8 mouse cellular contexts compared by ENCODE assay signal in the genomic region with DNA sequence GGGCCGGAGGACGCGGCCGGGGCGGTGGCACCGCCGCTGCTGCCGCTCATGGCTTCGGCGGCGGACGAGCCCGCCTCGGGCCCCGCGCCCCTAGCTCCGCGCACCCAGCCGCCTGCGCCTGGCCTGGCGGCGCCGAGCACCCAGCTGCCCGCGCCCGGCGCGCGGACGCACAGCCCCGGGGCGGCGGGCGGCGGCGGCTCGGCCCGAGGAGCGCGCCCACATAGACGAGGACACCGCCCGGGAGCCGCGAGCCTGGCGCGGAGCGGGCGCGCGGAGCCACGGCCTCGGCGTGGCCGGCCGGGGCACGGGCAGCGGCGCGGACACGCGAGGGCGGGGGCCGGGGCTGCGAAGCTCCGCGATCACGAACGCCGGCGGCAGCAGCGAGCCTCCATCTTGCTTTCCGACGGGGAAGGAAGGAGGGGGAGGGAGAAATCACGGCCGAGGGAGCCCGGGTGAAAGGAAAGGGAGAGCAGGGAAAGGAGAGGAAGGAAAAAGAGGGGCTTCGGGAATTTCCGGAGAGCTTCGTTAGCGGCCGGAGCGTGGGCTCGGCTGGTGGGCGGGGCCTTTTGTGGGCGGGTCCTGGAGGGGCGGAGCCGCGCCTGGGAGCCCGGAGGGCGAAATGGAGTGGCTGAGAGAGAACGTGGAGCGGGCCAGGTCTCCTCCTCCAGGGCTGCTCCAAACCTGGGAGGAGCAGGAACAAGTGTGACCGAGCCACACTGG. TPM values are rescaled to one million over a fixed set of nuclear protein-coding genes. Genes with fewer than 3 reads are reported as not detected.
DNase-seq lines count a peak whose midpoint lies in the region; ATAC-seq lines count a peak whose summit lies in the region.

A gene (minus strand): TSS at position 402 of the 720 bp plus-strand sequence.

- peak; percentile 87 for DNase-seq in CD4-positive, CD25-positive, alpha-beta regulatory T cell, adult 2 months (ENCODE audit: low read depth, low spot score)
- peak; percentile 78 for DNase-seq in c-Kit-positive CD71-negative TER-119-negative erythroid progenitor cells, embryonic 14.5 days (ENCODE audit: low read depth)
- peak; percentile 97 for DNase-seq in forebrain, embryonic 14.5 days (ENCODE audit: low spot score)
- peak; percentile 98 for DNase-seq in heart, postnatal 10 days
- peak; percentile 98 to 99 for DNase-seq in kidney, postnatal 4 days
- DNase-seq in neural tube, embryonic 11.5 days (ENCODE audit: low spot score): peak; percentile 97

- under 1% methylated on average over 80 of the region's 94 CpGs for WGBS in forebrain, embryonic 14.5 days
- WGBS in liver, embryonic 15.5 days (ENCODE audit: insufficient replicate concordance): under 1% methylated on average over 85 of the region's 94 CpGs
- WGBS in neural tube, embryonic 11.5 days: under 1% methylated on average over 80 of the region's 94 CpGs
- under 1% methylated on average over 80 of the region's 94 CpGs for WGBS in stomach, embryonic 16.5 days

- peak within 1 kb of the TSS; percentile 99 for H3K27ac ChIP-seq in forebrain, embryonic 14.5 days (ENCODE audit: low read depth, low read length)
- peak within 1 kb of the TSS; percentile 70 for H3K27ac ChIP-seq in liver, embryonic 15.5 days (replicated peaks)
- H3K27ac ChIP-seq in neural tube, embryonic 11.5 days (ENCODE audit: low read depth, low read length): peak within 1 kb of the TSS; percentile 98
- peak within 1 kb of the TSS; percentile 97 for H3K27ac ChIP-seq in stomach, embryonic 16.5 days (ENCODE audit: low read length)

- peak; percentile 94 for ATAC-seq in forebrain, embryonic 14.5 days
- ATAC-seq in liver, embryonic 15.5 days (ENCODE audit: insufficient read depth): peak; percentile 84
- ATAC-seq in neural tube, embryonic 11.5 days (ENCODE audit: insufficient read depth, low FRiP score, low TSS enrichment): peak; percentile 92
- peak; percentile 98 for ATAC-seq in stomach, embryonic 16.5 days (ENCODE audit: insufficient read depth, low FRiP score)

- no peaks in the 10 kb centered on the region for H3K9me3 ChIP-seq in forebrain, embryonic 14.5 days (replicated peaks; ENCODE audit: control insufficient read depth, low read length)
- no peaks in the 10 kb centered on the region for H3K9me3 ChIP-seq in liver, embryonic 15.5 days (replicated peaks)
- H3K9me3 ChIP-seq in neural tube, embryonic 11.5 days (ENCODE audit: control insufficient read depth, low read length): no peaks in the 10 kb centered on the region
- H3K9me3 ChIP-seq in stomach, embryonic 16.5 days (replicated peaks; ENCODE audit: control insufficient read depth, low read length): no peaks in the 10 kb centered on the region

- peak within 1 kb of the TSS; percentile 90 for H3K4me2 ChIP-seq in forebrain, embryonic 14.5 days (ENCODE audit: low read length)
- H3K4me2 ChIP-seq in liver, embryonic 15.5 days: peak within 1 kb of the TSS; percentile 74
- peak within 1 kb of the TSS; percentile 93 for H3K4me2 ChIP-seq in neural tube, embryonic 11.5 days (ENCODE audit: low read depth)
- H3K4me2 ChIP-seq in stomach, embryonic 16.5 days (ENCODE audit: low read depth, low read length): peak within 1 kb of the TSS; percentile 82

- H3K9ac ChIP-seq in forebrain, embryonic 14.5 days (ENCODE audit: low read length): peak within 1 kb of the TSS; percentile 99
- H3K9ac ChIP-seq in liver, embryonic 15.5 days: peak within 1 kb of the TSS; percentile 58
- peak within 1 kb of the TSS; percentile 97 for H3K9ac ChIP-seq in neural tube, embryonic 11.5 days (ENCODE audit: low read length)
- peak within 1 kb of the TSS; percentile 98 for H3K9ac ChIP-seq in stomach, embryonic 16.5 days (ENCODE audit: low read length)

- intact Hi-C loops in heart, postnatal 10 days (cut with DNase I): loop anchor here (1.0 to 10.0 kb wide), 5 partner anchors 42 to 241 kb away; no protein-coding TSS in a partner anchor

- no peaks in the 10 kb centered on the region for H3K36me3 ChIP-seq in forebrain, embryonic 14.5 days (ENCODE audit: control insufficient read depth, insufficient read depth, low read length)
- H3K36me3 ChIP-seq in liver, embryonic 15.5 days (replicated peaks): no peaks in the 10 kb centered on the region
- H3K36me3 ChIP-seq in neural tube, embryonic 11.5 days (ENCODE audit: control insufficient read depth, insufficient read depth, low read length): no peaks in the 10 kb centered on the region
- no peaks in the 10 kb centered on the region for H3K36me3 ChIP-seq in stomach, embryonic 16.5 days (ENCODE audit: control insufficient read depth, insufficient read depth, low read length)

- H3K4me1 ChIP-seq in forebrain, embryonic 14.5 days (ENCODE audit: control insufficient read depth, insufficient read depth, low read length): peaks cover 30% of the 10 kb centered on the region
- peaks cover 32% of the 10 kb centered on the region for H3K4me1 ChIP-seq in liver, embryonic 15.5 days (replicated peaks)
- peaks cover 18% of the 10 kb centered on the region for H3K4me1 ChIP-seq in neural tube, embryonic 11.5 days (ENCODE audit: control insufficient read depth, insufficient read depth, low read length)
- peaks cover 29% of the 10 kb centered on the region for H3K4me1 ChIP-seq in stomach, embryonic 16.5 days (ENCODE audit: control insufficient read depth, insufficient read depth, low read length)

- no peaks in the 10 kb centered on the region for H3K27me3 ChIP-seq in forebrain, embryonic 14.5 days (replicated peaks; ENCODE audit: control insufficient read depth, insufficient read depth, low read length)
- peaks cover 70% of the 10 kb centered on the region for H3K27me3 ChIP-seq in liver, embryonic 15.5 days
- no peaks in the 10 kb centered on the region for H3K27me3 ChIP-seq in neural tube, embryonic 11.5 days (ENCODE audit: control insufficient read depth, insufficient read depth, low read length)
- no peaks in the 10 kb centered on the region for H3K27me3 ChIP-seq in stomach, embryonic 16.5 days (ENCODE audit: control insufficient read depth, insufficient read depth, low read length)

- peak within 1 kb of the TSS; percentile 95 for H3K4me3 ChIP-seq in forebrain, embryonic 14.5 days (ENCODE audit: low read depth, low read length)
- peak within 1 kb of the TSS; percentile 64 for H3K4me3 ChIP-seq in liver, embryonic 15.5 days (replicated peaks)
- peak within 1 kb of the TSS; percentile 94 for H3K4me3 ChIP-seq in neural tube, embryonic 11.5 days (ENCODE audit: low read depth, low read length)
- peak within 1 kb of the TSS; percentile 94 for H3K4me3 ChIP-seq in stomach, embryonic 16.5 days (replicated peaks; ENCODE audit: low read length)

RNA-seq across cellular contexts. Expression of the gene that starts here (rescaled TPM):
- 38.1 and 45.4 TPM in 2 replicates for polyA plus RNA-seq in forebrain, embryonic 14.5 days (2014; fragmentation: Nextera tagmentation; extraction: Ambion mirVana)
- total RNA-seq in heart, postnatal 10 days (2021): 10 to 100 TPM; 73.8 to 88.9 TPM
- 2.8 and 2.9 TPM in 2 replicates for polyA plus RNA-seq in liver, embryonic 15.5 days (2015; fragmentation: Nextera tagmentation; extraction: Ambion mirVana)
- 31.2 and 35.2 TPM in 2 replicates for polyA plus RNA-seq in neural tube, embryonic 11.5 days (2014; fragmentation: Nextera tagmentation; extraction: Ambion mirVana)
- 22.0 and 22.9 TPM in 2 replicates for polyA plus RNA-seq in stomach, embryonic 16.5 days (2015; fragmentation: Nextera tagmentation; extraction: Ambion mirVana)

Comparison
In these comparisons a context has a peak if more than half of its experiments do, and no peak if none do; other contexts are left out.
1. Peak in every context shown above with its lines: DNase-seq, ATAC-seq, H3K4me3 ChIP-seq and H3K27ac ChIP-seq.